Mouse (Mus musculus) spleen, embryonic (tissue): ENCODE data around the gene Lenep.

ENCODE experiments used
- CTCF ChIA-PET: fragments of 350-600 bp; sonication (Branson Sonifier 250); formaldehyde crosslinking; loops from one replicate; lab custom pipeline; 2022; lab: Charles Lee

Lenep gene

GRCm38 (mm10) chr3:89379388-89380131 is 23.0 kb downstream of the Lenep start:
- CTCF ChIA-PET = interaction anchor here (1.7 kb wide), 1 partner anchor 17 kb away, joined by 5 read pairs; no protein-coding TSS in a partner anchor

GRCm38 (mm10) chr3:89378394-89379067 is 24.1 kb downstream of the Lenep start:
- CTCF ChIA-PET = interaction anchor here (0.6 to 0.7 kb wide), 4 partner anchors 24 to 112 kb away, joined by 3 to 8 read pairs (median 6); no protein-coding TSS in a partner anchor

DNA sequence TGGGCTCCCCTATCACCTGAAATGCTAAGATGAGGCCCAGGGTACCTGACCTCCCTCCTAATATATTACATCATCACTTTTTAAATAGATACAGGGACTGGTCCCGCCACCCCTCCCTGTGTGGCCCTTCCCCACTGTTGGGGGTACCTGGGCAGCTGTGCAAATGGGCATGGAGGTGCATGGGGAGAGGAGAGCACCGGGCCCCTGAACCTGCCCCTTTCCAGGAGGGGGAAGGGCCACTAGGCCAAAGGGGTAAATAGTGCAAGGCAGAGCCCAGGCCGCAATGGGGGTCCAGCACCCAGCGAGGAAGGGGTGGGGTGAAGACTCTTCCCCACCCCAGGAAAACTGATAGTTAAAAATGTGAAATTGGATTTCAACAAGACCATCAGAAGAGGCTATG is 24.8 kb downstream of the Lenep start:
- CTCF ChIA-PET = interaction anchor here (0.6 to 0.7 kb wide), 4 partner anchors 23 to 111 kb away, joined by 3 to 8 read pairs (median 6); no protein-coding TSS in a partner anchor

- CTCF ChIA-PET = interaction anchor here (0.7 kb wide), 1 partner anchor 819 kb away, joined by 3 read pairs; no protein-coding TSS in a partner anchor
Measured at GRCm38 (mm10) chr3:89373581-89374231, 28.9 kb downstream of the Lenep start.

DNA sequence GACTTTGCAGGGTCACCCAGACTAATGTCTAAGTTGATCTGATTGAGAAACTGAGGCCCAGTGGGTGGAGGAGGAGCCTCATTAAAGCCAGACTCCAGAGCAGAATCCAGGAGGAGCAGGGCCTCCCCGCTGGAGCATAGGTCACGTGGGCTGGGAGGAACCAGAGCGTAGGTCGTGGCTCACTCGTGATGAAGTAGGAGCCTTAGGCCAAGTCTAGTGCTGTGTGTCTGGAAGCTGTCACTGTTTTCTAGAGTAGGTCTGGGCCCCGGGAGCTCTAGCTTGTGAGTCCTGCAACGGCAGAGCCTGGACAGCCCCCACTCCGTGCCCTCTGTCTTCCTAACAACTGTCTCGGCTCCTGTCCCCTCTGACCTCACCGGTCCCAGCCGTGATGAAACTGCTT is 35.3 kb downstream of the Lenep start:
- CTCF ChIA-PET = no interaction called here

DNA sequence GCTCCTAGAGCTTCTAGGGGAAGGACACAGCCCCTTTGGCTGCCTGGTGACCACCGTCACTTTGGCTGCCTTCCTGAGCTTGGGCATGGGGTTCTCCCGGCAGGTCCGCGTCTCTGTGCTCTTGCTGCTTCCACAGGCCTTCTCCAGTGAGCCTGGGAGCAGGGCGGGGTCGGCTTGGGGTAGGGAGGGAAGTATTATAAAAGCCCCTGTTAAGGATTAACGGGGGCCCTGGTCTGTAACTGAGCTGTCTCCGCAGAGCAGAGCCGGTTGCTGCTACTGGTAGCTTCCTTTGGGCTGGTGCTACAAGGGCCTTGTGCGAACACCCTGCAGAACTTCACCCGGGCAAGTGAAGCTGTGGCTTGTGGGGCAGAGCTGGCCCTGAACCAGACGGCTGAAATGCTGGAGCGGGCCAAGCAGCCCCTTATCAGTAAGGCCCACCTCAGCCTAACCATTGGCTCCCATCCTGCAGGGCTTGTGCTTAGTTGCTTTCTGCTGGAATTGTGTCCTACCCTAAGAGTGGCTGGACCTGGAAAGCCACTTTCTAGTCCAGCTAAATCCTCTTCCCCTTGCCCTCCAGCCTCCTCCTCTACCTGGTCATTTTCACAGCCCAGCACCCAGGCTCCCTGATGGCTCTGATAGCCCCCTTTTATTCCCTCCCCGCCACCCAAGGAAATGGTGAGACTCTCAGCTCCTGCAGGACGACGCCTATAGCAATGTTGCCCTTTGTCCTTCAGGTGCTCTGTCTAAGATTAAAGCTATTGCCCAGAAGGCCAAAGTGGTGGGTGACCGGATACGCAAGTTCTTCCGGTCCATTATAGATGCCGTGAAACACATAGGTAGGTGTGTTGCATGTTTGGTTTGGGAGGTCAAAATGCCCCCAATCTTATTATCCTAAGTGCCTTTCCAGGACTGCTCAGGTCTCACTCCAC is 36.8 kb downstream of the Lenep start:
- CTCF ChIA-PET = no interaction called here

- CTCF ChIA-PET = no interaction called here
Measured at GRCm38 (mm10) chr3:89365153-89365485, 37.5 kb downstream of the Lenep start, which contains the start of gene Dcst1. TSS of gene Dcst1 (minus strand) at chr3:89365253.

DNA sequence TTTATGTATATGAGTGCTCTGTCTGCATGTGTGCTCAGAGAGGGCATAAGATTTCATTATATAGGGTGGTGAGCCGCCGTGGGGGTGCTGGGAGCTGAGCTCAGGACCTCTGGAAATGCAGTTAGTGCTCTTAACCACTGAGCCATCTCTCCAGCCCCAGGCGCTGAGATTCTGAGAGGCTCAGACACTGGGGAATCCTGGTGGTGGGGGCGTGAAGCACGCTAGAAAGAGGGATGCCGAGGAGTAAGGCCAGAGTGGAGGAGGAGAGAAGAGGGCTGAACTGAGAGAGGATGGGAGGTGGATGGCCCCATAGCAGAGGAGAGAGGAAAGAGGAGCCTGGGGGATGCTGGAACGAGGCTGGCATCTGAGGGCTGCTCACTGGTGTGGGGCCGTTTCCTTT is 38.0 kb downstream of the Lenep start:
- CTCF ChIA-PET = no interaction called here

- CTCF ChIA-PET = no interaction called here
Measured at GRCm38 (mm10) chr3:89361675-89362074, 40.9 kb downstream of the Lenep start, which contains the start of gene Dcst2. TSS of gene Dcst2 (plus strand) at chr3:89361975.

- CTCF ChIA-PET = interaction anchor here (0.5 kb wide), 1 partner anchor 121 kb away, joined by 3 read pairs; no protein-coding TSS in a partner anchor
Measured at GRCm38 (mm10) chr3:89360237-89360636, 42.4 kb downstream of the Lenep start.

GRCm38 (mm10) chr3:89359630-89360029 is 43.0 kb downstream of the Lenep start:
- CTCF ChIA-PET = interaction anchor here (0.6 to 0.7 kb wide), 3 partner anchors 20 to 57 kb away, joined by 3 to 9 read pairs (median 5); no protein-coding TSS in a partner anchor

DNA sequence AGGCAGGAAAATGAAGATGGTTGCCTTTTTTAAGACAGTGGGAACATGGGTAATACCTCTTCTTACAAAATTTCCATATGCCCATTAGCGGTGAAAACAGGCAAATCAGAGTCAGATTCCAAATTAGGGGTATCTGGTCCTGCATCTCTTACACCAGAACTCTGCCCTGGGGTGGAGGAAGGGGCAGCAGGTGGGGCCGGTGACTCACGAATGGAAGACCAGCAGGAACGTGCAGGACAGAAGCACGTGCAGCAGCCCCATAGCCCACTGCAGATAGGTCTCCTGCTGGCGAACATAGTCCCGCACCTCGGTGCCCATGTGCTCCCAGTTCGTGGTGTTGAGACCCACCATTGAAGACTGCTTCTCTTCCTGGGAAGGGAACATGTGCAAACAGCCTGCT is 46.6 kb downstream of the Lenep start:
- CTCF ChIA-PET = no interaction called here

DNA sequence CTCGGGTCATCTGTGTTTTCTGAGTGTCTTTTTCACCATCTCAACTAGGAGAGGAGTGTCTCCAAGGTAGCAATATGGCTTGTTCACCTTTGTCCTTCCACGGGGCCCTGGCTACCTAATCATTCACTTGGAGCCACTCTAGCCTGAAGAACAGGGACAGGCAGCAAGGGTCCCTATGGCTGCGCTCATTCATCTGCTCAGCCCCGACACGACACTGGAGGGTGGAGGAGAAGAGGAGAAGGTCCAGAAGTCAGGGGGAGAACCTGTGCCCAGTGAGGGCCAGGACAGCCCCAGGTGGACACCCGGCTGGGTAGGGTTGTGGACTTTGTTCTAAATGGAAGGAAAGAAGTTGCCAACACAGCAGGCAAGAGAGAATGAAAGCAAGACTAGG is 47.1 kb downstream of the Lenep start:
- CTCF ChIA-PET = no interaction called here

DNA sequence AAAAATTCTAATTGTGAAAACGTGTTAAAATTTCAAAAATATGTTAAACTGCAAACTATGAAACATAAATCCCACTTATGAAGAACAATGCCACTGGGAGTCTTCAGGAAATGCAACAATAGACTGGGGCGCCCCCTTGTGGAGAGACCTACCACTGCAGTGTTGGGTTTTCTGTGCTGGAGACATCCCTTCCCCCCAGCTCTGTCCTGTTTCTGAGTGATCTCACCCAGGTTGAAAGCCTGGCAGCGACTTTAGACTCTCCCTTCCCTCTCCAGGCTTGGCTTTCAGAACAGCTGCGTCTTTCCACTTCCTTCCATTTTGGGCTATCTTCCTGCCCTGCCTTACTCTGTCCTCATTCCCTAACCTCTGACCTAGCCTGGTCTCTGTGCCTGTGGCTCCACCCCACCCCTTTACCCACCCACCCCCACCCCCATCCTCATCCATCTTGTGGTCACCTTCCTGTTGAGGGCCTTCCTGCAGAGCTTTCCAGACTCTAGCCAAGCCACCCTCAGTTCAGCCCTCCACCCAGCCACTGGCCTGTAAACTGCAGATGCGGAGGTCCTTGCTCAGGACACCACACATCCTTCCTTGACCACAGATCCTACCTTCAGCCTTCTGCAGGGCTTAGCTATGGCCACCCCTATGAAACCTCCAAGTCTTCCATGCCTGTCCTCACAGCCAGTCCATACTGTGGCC is 47.6 kb downstream of the Lenep start:
- CTCF ChIA-PET = interaction anchor here (0.6 to 1.1 kb wide), 2 partner anchors 23 to 123 kb away, joined by 3 to 6 read pairs; no protein-coding TSS in a partner anchor

DNA sequence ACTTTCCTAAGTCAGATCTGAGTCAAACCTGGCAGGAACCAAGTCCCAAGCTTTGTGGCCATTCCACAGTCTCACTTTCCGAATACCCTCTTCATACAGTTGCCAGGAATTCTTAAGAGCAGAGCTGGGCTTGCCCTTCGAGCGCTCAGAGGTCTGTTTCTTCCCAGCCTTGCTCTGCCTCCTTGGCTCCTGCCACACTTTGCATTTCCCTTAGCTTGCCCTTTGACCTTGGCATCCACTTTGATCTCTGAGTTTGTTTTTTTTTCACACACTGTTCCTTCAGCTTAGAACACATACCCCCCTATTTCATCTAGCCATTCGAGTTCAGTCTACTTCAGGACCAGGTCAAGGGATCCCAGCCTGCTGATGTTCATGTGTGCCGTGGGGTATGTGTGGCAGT is 51.3 kb downstream of the Lenep start:
- CTCF ChIA-PET = interaction anchor here (0.7 to 1.1 kb wide), 3 partner anchors 18 to 161 kb away, joined by 3 to 4 read pairs (median 3); partner anchors contain the start of gene Efna1
